Mouse (Mus musculus): ENCODE data around the gene Pmfbp1. TPM values are rescaled to one million over a fixed set of nuclear protein-coding genes. Genes with fewer than 3 reads are reported as not detected.

The Pmfbp1 gene
- polyA plus RNA-seq, 1 experiment from 2014 or later, result not detected

- 68% methylated on average over 11 of the region's 11 CpGs for WGBS (ENCODE audit: insufficient replicate concordance)
- Histone ChIP-seq H3K9ac (no peak overlapping the region), H3K9me3 (replicated peaks) (no peaks in the 10 kb centered on the region), H3K4me2 (no peak overlapping the region), H3K4me1 (replicated peaks) (0 out of 2 replicates have a peak, but pooled peaks cover 2% of the 10 kb centered on the region), H3K4me3 (replicated peaks) (no peak overlapping the region), H3K27ac (no peak overlapping the region), H3K27me3 (no peaks in the 10 kb centered on the region), H3K36me3 (no peaks in the 10 kb centered on the region)
- ATAC-seq (ENCODE audit: low read depth) (no peak), DNase-seq (no peak)
Observed at GRCm38 (mm10) chr8:109468112-109468511, 25.7 kb upstream of the Pmfbp1 start.

GRCm38 (mm10) chr8:109471876-109472275 lies 22.0 kb upstream of the Pmfbp1 start:
- WGBS (ENCODE audit: insufficient replicate concordance), result 75% methylated on average over 6 of the region's 6 CpGs
- no peak for ATAC-seq (ENCODE audit: low read depth)
- no peaks in the 10 kb centered on the region for H3K36me3 ChIP-seq

DNA sequence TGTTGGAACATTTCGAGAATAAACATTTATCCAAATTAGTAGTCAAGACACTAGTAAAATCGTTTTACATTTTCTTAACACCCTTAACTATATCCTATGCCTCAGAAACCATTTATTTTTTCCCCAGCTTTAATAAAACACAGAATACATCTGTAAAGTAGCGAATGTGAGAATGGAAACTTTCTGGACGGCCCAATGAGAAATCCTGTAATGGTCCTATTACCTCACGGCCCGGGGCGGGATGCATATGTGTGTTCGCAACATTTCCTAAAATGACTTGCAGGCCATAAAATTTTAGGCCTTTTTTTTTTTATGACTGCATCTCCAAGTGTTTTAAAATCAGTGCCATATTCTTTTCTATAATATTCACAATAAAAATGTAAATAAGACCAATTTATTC lies 21.4 kb upstream of the Pmfbp1 start:
- no peak for ATAC-seq (ENCODE audit: low read depth)
- Histone ChIP-seq H3K4me2 (no peak overlapping the region), H3K9ac (no peak overlapping the region), H3K27ac (no peak overlapping the region), H3K4me3 (replicated peaks) (no peak overlapping the region), H3K9me3 (replicated peaks) (no peaks in the 10 kb centered on the region), H3K36me3 (no peaks in the 10 kb centered on the region), H3K27me3 (no peaks in the 10 kb centered on the region), H3K4me1 (replicated peaks) (no peaks in the 10 kb centered on the region)
- WGBS (ENCODE audit: insufficient replicate concordance), result 68% methylated on average over 8 of the region's 8 CpGs
- DNase-seq, result no peak

More at GRCm38 (mm10) chr8:109471876-109472275, 22.0 kb upstream of the Pmfbp1 start:
- Histone ChIP-seq H3K4me2 (no peak overlapping the region), H3K4me1 (replicated peaks) (no peaks in the 10 kb centered on the region), H3K27me3 (no peaks in the 10 kb centered on the region), H3K9ac (no peak overlapping the region), H3K27ac (no peak overlapping the region), H3K4me3 (replicated peaks) (no peak overlapping the region), H3K9me3 (replicated peaks) (no peaks in the 10 kb centered on the region)
- no peak for DNase-seq

GRCm38 (mm10) chr8:109474442-109475121 lies 19.2 kb upstream of the Pmfbp1 start:
- H3K27ac ChIP-seq, result no peak overlapping the region
- no peak overlapping the region for H3K4me3 ChIP-seq (replicated peaks)
- no peaks in the 10 kb centered on the region for H3K4me1 ChIP-seq (replicated peaks)
- H3K9me3 ChIP-seq (replicated peaks), result no peaks in the 10 kb centered on the region
- H3K9ac ChIP-seq, result no peak overlapping the region
- ATAC-seq (ENCODE audit: low read depth) (no peak), DNase-seq (no peak)
- H3K4me2 ChIP-seq, result no peak overlapping the region
- H3K36me3 ChIP-seq, result no peaks in the 10 kb centered on the region
- 55% methylated on average over 14 of the region's 14 CpGs for WGBS (ENCODE audit: insufficient replicate concordance)
- no peaks in the 10 kb centered on the region for H3K27me3 ChIP-seq

- Histone ChIP-seq H3K27me3 (no peaks in the 10 kb centered on the region), H3K36me3 (no peaks in the 10 kb centered on the region), H3K4me3 (replicated peaks) (no peak overlapping the region), H3K27ac (no peak overlapping the region), H3K9me3 (replicated peaks) (no peaks in the 10 kb centered on the region), H3K4me1 (replicated peaks) (no peaks in the 10 kb centered on the region), H3K4me2 (no peak overlapping the region), H3K9ac (no peak overlapping the region)
- WGBS (ENCODE audit: insufficient replicate concordance), result 58% methylated on average over 4 of the region's 4 CpGs
- DNase-seq, result no peak
- ATAC-seq (ENCODE audit: low read depth), result no peak
Observed at GRCm38 (mm10) chr8:109475436-109475835, 18.4 kb upstream of the Pmfbp1 start.

GRCm38 (mm10) chr8:109478586-109478985 lies 15.2 kb upstream of the Pmfbp1 start:
- Histone ChIP-seq H3K4me3 (replicated peaks) (no peak overlapping the region), H3K4me1 (replicated peaks) (no peaks in the 10 kb centered on the region), H3K9me3 (replicated peaks) (no peaks in the 10 kb centered on the region), H3K27ac (no peak overlapping the region), H3K4me2 (no peak overlapping the region), H3K27me3 (no peaks in the 10 kb centered on the region), H3K9ac (no peak overlapping the region), H3K36me3 (no peaks in the 10 kb centered on the region)
- no peak for ATAC-seq (ENCODE audit: low read depth)
- WGBS (ENCODE audit: insufficient replicate concordance), result 57% methylated on average over 6 of the region's 6 CpGs
- DNase-seq, result no peak

GRCm38 (mm10) chr8:109484741-109485140 lies 9.1 kb upstream of the Pmfbp1 start:
- Histone ChIP-seq H3K9me3 (replicated peaks) (no peaks in the 10 kb centered on the region; the same call in 1 of the 2 replicates), H3K27me3 (no peaks in the 10 kb centered on the region), H3K9ac (no peak overlapping the region), H3K4me2 (no peak overlapping the region), H3K4me3 (replicated peaks) (no peak overlapping the region), H3K36me3 (no peaks in the 10 kb centered on the region), H3K27ac (no peak overlapping the region), H3K4me1 (replicated peaks) (no peaks in the 10 kb centered on the region)
- ATAC-seq (ENCODE audit: low read depth) (no peak), DNase-seq (no peak)
- 74% methylated on average over 11 of the region's 11 CpGs for WGBS (ENCODE audit: insufficient replicate concordance)

- Histone ChIP-seq H3K27ac (no peak overlapping the region), H3K36me3 (no peaks in the 10 kb centered on the region), H3K27me3 (no peaks in the 10 kb centered on the region), H3K4me3 (replicated peaks) (no peak overlapping the region), H3K4me2 (no peak overlapping the region), H3K9ac (no peak overlapping the region), H3K4me1 (replicated peaks) (no peaks in the 10 kb centered on the region), H3K9me3 (replicated peaks) (no peaks in the 10 kb centered on the region; the same call in 1 of the 2 replicates)
- no peak for DNase-seq
- ATAC-seq (ENCODE audit: low read depth), result no peak
- 31% methylated on average over 6 of the region's 6 CpGs for WGBS (ENCODE audit: insufficient replicate concordance)
Observed at GRCm38 (mm10) chr8:109485530-109485929, 8.3 kb upstream of the Pmfbp1 start.

DNA sequence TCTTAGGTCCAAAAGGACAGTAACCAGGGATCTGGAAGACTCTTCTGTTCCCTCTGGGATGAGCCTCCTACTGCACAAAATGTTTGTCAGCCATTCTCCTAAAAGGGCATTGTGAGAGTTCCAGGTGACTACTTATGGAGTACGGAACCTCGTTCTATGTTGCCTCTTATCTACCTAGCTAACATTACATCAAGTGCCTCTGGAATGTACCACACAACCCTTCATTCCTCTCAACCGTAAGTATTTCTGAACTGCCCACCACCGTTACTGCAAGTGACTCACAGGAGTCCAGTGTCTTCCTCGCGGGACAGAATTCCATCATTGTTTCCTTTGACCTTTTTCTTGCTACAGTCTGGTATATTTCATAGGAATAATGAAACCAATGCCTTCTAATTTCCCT lies 1.0 kb upstream of the Pmfbp1 start:
- no peaks in the 10 kb centered on the region for H3K36me3 ChIP-seq
- H3K27ac ChIP-seq, result no peak overlapping the region
- ATAC-seq (ENCODE audit: low read depth) (no peak), DNase-seq (no peak)
- H3K4me3 ChIP-seq (replicated peaks), result no peak overlapping the region
- WGBS (ENCODE audit: insufficient replicate concordance), result 80% methylated on average over 6 of the region's 6 CpGs
- H3K27me3 ChIP-seq, result no peaks in the 10 kb centered on the region
- H3K4me1 ChIP-seq (replicated peaks), result no peaks in the 10 kb centered on the region
- H3K4me2 ChIP-seq, result no peak overlapping the region
- no peak overlapping the region for H3K9ac ChIP-seq
- H3K9me3 ChIP-seq (replicated peaks), result no peaks in the 10 kb centered on the region; the same call in 1 of the 2 replicates

- Histone ChIP-seq H3K9ac (no peak overlapping the region), H3K36me3 (no peaks in the 10 kb centered on the region), H3K4me3 (replicated peaks) (no peak overlapping the region), H3K27ac (no peak overlapping the region), H3K27me3 (no peaks in the 10 kb centered on the region), H3K4me1 (replicated peaks) (no peaks in the 10 kb centered on the region), H3K4me2 (no peak overlapping the region), H3K9me3 (replicated peaks) (no peaks in the 10 kb centered on the region)
- ATAC-seq (ENCODE audit: low read depth) (no peak), DNase-seq (no peak)
- WGBS (ENCODE audit: insufficient replicate concordance), result 44% methylated on average over 2 of the region's 2 CpGs
Observed at GRCm38 (mm10) chr8:109494601-109495000, 774 bp downstream of the Pmfbp1 start.

DNA sequence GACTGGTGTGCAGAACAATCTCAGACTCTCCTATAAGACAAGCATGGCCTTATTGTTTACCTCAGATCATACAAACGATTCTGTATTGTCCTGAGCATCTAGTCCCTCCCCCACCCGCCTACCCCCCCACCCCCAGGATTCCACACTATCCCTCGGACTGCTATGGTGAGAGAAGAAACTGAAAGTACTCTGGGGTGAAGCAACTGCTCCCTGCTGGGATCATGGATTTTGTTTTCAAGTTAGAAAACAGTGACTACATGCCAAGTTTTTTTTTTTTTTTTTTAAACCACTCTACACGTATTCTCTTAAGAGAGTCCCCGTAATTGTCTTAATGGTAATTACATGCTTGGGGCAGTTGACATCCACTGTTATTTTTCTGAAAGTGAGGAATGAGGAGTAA lies 3.6 kb downstream of the Pmfbp1 start:
- H3K4me2 ChIP-seq, result no peak overlapping the region
- H3K9ac ChIP-seq, result no peak overlapping the region
- ATAC-seq (ENCODE audit: low read depth) (no peak), DNase-seq (no peak)
- no peaks in the 10 kb centered on the region for H3K9me3 ChIP-seq (replicated peaks)
- no peaks in the 10 kb centered on the region for H3K36me3 ChIP-seq
- WGBS (ENCODE audit: insufficient replicate concordance), result 65% methylated on average over 5 of the region's 5 CpGs
- H3K27ac ChIP-seq, result no peak overlapping the region
- H3K4me3 ChIP-seq (replicated peaks), result no peak overlapping the region
- no peaks in the 10 kb centered on the region for H3K4me1 ChIP-seq (replicated peaks)
- H3K27me3 ChIP-seq, result no peaks in the 10 kb centered on the region

DNA sequence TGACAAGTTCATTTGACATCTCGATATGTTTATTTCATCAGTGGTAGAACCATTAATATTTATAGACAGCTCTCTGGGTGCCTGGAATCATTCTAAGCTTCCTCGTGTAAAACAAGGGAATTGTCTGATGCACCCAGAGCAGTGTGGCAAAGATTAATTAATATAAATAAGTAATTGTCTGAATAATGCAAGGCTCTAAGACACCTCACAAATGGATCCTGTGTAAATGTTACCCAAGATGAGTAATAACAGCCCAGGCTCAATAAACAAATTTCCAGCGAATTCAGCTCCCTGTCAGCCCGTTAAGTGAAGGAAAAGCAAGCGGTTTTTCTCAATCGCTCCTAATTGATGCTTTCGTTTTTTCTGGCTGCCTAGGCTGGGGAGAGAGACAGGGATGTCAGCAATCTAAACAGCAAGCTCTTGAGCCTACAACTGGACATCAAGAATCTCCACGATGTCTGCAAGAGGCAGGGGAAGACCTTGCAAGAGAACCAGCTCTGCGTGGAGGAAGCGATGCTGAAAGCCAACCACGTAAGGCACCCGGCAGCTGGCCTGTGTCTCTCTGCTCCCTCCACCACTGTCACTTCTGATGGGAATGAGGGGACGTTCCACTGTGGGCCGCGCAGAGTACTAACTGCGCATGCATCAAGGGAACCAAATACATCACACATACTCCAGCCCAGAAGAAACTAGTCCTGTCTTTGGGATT lies 5.3 kb downstream of the Pmfbp1 start:
- no peak overlapping the region for H3K4me3 ChIP-seq (replicated peaks)
- H3K27me3 ChIP-seq, result no peaks in the 10 kb centered on the region
- no peaks in the 10 kb centered on the region for H3K4me1 ChIP-seq (replicated peaks)
- H3K9ac ChIP-seq, result no peak overlapping the region
- H3K27ac ChIP-seq, result no peak overlapping the region
- WGBS (ENCODE audit: insufficient replicate concordance), result 80% methylated on average over 16 of the region's 16 CpGs
- no peak overlapping the region for H3K4me2 ChIP-seq
- H3K9me3 ChIP-seq (replicated peaks), result no peaks in the 10 kb centered on the region
- ATAC-seq (ENCODE audit: low read depth), result no peak
- DNase-seq, result no peak
- no peaks in the 10 kb centered on the region for H3K36me3 ChIP-seq
